21 mouse cellular contexts compared by ENCODE assay signal in genomic region chr16:5429466-5429865, GRCm38 (mm10).
DNase-seq lines count a peak whose midpoint lies in the region; ATAC-seq and TF ChIP-seq lines count a peak whose summit lies in the region.
"Had no signal": no experiment of that assay in that cellular context is flagged by ENCODE, and none has a peak within 500 bp of the region (broad histone marks: within the 10 kb centered on the region; RNA-seq: fewer than 3 reads in every experiment).

No protein-coding gene starts in this region.

- ATAC-seq in granulocyte monocyte progenitor cell, adult 5-6 weeks (replicated peaks; ENCODE audit: poor library complexity, severe bottlenecking): peak; percentile 64
- no peak for ATAC-seq in hindbrain, embryonic 13.5 days (ENCODE audit: low FRiP score)
- ATAC-seq: forebrain, embryonic 15.5 days; liver, embryonic 12.5 days had no signal

- H3K36me3 ChIP-seq in thymus, adult 2 months (ENCODE audit: control insufficient read depth, insufficient read depth, low read length): no peaks in the 10 kb centered on the region
- H3K36me3 ChIP-seq in hindbrain, embryonic 13.5 days: no peaks in the 10 kb centered on the region
- H3K36me3 ChIP-seq: embryonic facial prominence, embryonic 10.5 days; forebrain, embryonic 15.5 days; heart, embryonic 15.5 days; hindbrain, embryonic 15.5 days; limb, embryonic 13.5 days; liver, embryonic 12.5 days; neural tube, embryonic 12.5 days had no signal

- H3K9me3 ChIP-seq in hindbrain, embryonic 13.5 days: no peaks in the 10 kb centered on the region
- H3K9me3 ChIP-seq: embryonic facial prominence, embryonic 10.5 days; forebrain, embryonic 15.5 days; heart, embryonic 15.5 days; hindbrain, embryonic 15.5 days; limb, embryonic 13.5 days; liver, embryonic 12.5 days; neural tube, embryonic 12.5 days had no signal

- WGBS in thymus, adult 2 months: 28% methylated on average over 2 of the region's 2 CpGs
- WGBS in hindbrain, embryonic 13.5 days: 66% methylated on average over 2 of the region's 2 CpGs

- DNase-seq in thymus, postnatal 0 days (ENCODE audit: low spot score): peak; percentile 50
- DNase-seq in thymus, adult 2 months: no peak
- DNase-seq in kidney, postnatal 14 days: peak; percentile 50
- no peak for DNase-seq in yolk sac, embryonic 10.5 days (ENCODE audit: low spot score)
- no peak for DNase-seq in Muller cell, postnatal 12 days (ENCODE audit: inconsistent ontology term)
- DNase-seq: adrenal gland, postnatal 14 days; cerebellum, adult 9-10 months; gastrocnemius, postnatal 14 days; lung, postnatal 10 days; midbrain, embryonic 14.5 days; right cerebral cortex, postnatal 4 days; thymus, postnatal 4 days had no signal

- H3K9ac ChIP-seq in hindbrain, embryonic 13.5 days: no peak overlapping the region
- H3K9ac ChIP-seq: forebrain, embryonic 15.5 days; heart, embryonic 15.5 days; hindbrain, embryonic 15.5 days; limb, embryonic 13.5 days; liver, embryonic 12.5 days; neural tube, embryonic 12.5 days had no signal

- H3K27me3 ChIP-seq in thymus, adult 2 months (ENCODE audit: control insufficient read depth, insufficient read depth, low read length): no peaks in the 10 kb centered on the region
- H3K27me3 ChIP-seq in hindbrain, embryonic 13.5 days: no peaks in the 10 kb centered on the region
- H3K27me3 ChIP-seq: forebrain, embryonic 15.5 days; heart, embryonic 15.5 days; hindbrain, embryonic 15.5 days; limb, embryonic 13.5 days; liver, embryonic 12.5 days; neural tube, embryonic 12.5 days had no signal

- H3K27ac ChIP-seq in thymus, adult 2 months (ENCODE audit: control insufficient read depth, insufficient read depth, low read length): no peak overlapping the region
- H3K27ac ChIP-seq in hindbrain, embryonic 13.5 days: no peak overlapping the region
- H3K27ac ChIP-seq: embryonic facial prominence, embryonic 10.5 days; hindbrain, embryonic 15.5 days; limb, embryonic 13.5 days; liver, embryonic 12.5 days; neural tube, embryonic 12.5 days had no signal

- H3K4me2 ChIP-seq in hindbrain, embryonic 13.5 days: no peak overlapping the region
- H3K4me2 ChIP-seq: forebrain, embryonic 15.5 days; heart, embryonic 15.5 days; hindbrain, embryonic 15.5 days; limb, embryonic 13.5 days; liver, embryonic 12.5 days; neural tube, embryonic 12.5 days had no signal

- no peak overlapping the region for H3K4me3 ChIP-seq in thymus, adult 2 months (ENCODE audit: control insufficient read depth, insufficient read depth, low read length)
- H3K4me3 ChIP-seq in hindbrain, embryonic 13.5 days: no peak overlapping the region
- H3K4me3 ChIP-seq: embryonic facial prominence, embryonic 10.5 days; forebrain, embryonic 15.5 days; heart, embryonic 15.5 days; hindbrain, embryonic 15.5 days; limb, embryonic 13.5 days; liver, embryonic 12.5 days; neural tube, embryonic 12.5 days had no signal

- TF ChIP-seq CTCF in thymus, adult 2 months (IDR thresholded peaks at IDR 0.05; ENCODE audit: borderline replicate concordance, control insufficient read depth, extremely low read depth, insufficient read depth, low read length, poor library complexity): no peak

- peaks cover 26% of the 10 kb centered on the region for H3K4me1 ChIP-seq in thymus, adult 2 months (replicated peaks; ENCODE audit: control insufficient read depth, insufficient read depth, low read length)
- no peaks in the 10 kb centered on the region for H3K4me1 ChIP-seq in hindbrain, embryonic 13.5 days (replicated peaks)
- H3K4me1 ChIP-seq: embryonic facial prominence, embryonic 10.5 days; hindbrain, embryonic 15.5 days; limb, embryonic 13.5 days; liver, embryonic 12.5 days; neural tube, embryonic 12.5 days had no signal

- TF ChIP-seq POLR2A in thymus, adult 2 months (IDR thresholded peaks at IDR 0.05; ENCODE audit: control insufficient read depth, extremely low read depth, insufficient read depth, low read length, poor library complexity): no peak

Comparison
In these comparisons a context has a peak if more than half of its experiments do, and no peak if none do; other contexts are left out.
1. DNase-seq: peak in thymus, postnatal 0 days (single experiment) and kidney, postnatal 14 days (single experiment); none in thymus, adult 2 months (single experiment), yolk sac, embryonic 10.5 days (single experiment) and Muller cell, postnatal 12 days (single experiment).